26 mouse cellular contexts compared by ENCODE assay signal in the genomic region with DNA sequence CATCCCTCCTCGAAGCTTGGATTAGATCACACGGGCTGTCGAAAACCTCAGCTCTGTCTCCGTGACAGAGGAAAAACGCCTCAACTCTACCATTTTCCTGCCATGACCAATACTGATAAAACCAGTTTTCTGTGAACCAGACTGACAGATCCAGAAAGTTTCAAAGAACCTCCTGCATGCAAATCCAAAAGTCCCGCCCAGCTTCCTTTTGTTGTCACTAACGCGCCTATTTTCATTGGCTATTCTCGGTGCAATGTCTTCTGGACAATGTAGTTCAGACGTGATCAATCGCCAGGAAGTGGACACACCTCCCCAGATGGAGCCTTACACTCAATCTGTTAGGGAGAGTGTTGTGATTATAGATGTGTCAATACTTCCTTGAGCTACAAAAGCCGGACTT. TPM values are rescaled to one million over a fixed set of nuclear protein-coding genes. Genes with fewer than 3 reads are reported as not detected.
A peak's percentile ranks its signal among the peaks of the same experiment; 100 is the strongest.
DNase-seq lines count a peak whose midpoint lies in the region; ATAC-seq and TF ChIP-seq lines count a peak whose summit lies in the region.
"Not testable (repeated sequence)": the region's sequence is repeated elsewhere in the genome, so short reads cannot be mapped to it uniquely, and the experiment has no call there.
"Had no signal": no experiment of that assay in that cellular context is flagged by ENCODE, and none has a peak within 500 bp of the region (broad histone marks: within the 10 kb centered on the region; RNA-seq: fewer than 3 reads in every experiment).

Gene Gm45783 (minus strand): TSS at position 143 of the 400 bp plus-strand sequence.

- not testable (repeated sequence) for H3K27me3 ChIP-seq in kidney, adult 2 months (replicated peaks; ENCODE audit: control insufficient read depth, insufficient read depth, low read length); lung, embryonic 15.5 days

- 56% methylated on average over 12 of the region's 12 CpGs for WGBS in kidney, adult 2 months
- WGBS in lung, embryonic 15.5 days = 49% methylated on average over 12 of the region's 12 CpGs

- not testable (repeated sequence) for H3K9ac ChIP-seq in lung, embryonic 15.5 days

- not testable (repeated sequence) for H3K9me3 ChIP-seq in lung, embryonic 15.5 days

- peak; percentile 2 for DNase-seq in Muller cell, postnatal 12 days (ENCODE audit: inconsistent ontology term)
- peak; percentile 13 for DNase-seq in adrenal gland, adult 8-10 months
- DNase-seq in embryo, embryonic 10.5 days (ENCODE audit: low spot score) = peak; percentile 0
- DNase-seq in heart, adult 8-10 months (ENCODE audit: low spot score) = peak; percentile 6
- DNase-seq in kidney, adult 2 months = peak; percentile 7
- peak; percentile 10 to 24 for DNase-seq in kidney, postnatal 36 days

- H3K4me2 ChIP-seq in lung, embryonic 15.5 days = not testable (repeated sequence)

- not testable (repeated sequence) for H3K27ac ChIP-seq in kidney, adult 2 months (ENCODE audit: insufficient read depth, low read depth, low read length); lung, embryonic 15.5 days

- not testable (repeated sequence) for ATAC-seq in lung, embryonic 15.5 days (ENCODE audit: borderline replicate concordance, extremely low read depth, low FRiP score, low TSS enrichment)

- not testable (repeated sequence) for TF ChIP-seq POLR2A in kidney, adult 2 months (IDR thresholded peaks at IDR 0.05; ENCODE audit: low read depth, low read length)

- not testable (repeated sequence) for H3K4me1 ChIP-seq in kidney, adult 2 months (ENCODE audit: control insufficient read depth, insufficient read depth, low read length); lung, embryonic 15.5 days

- not testable (repeated sequence) for TF ChIP-seq CTCF in kidney, adult 2 months (conservative IDR thresholded peaks at IDR 0.05; ENCODE audit: insufficient read depth, insufficient read length, low read depth, low read length)

- H3K36me3 ChIP-seq in kidney, adult 2 months (ENCODE audit: control insufficient read depth, insufficient read depth, low read length); lung, embryonic 15.5 days: not testable (repeated sequence)

- not testable (repeated sequence) for H3K4me3 ChIP-seq in kidney, adult 2 months (ENCODE audit: insufficient read depth, low read depth, low read length)
- 0 out of 2 replicates have a peak within 1 kb of the TSS, but pooled peaks have one; percentile 3 for H3K4me3 ChIP-seq in lung, embryonic 15.5 days

RNA-seq across cellular contexts. Expression of gene Gm45783, which starts in this region (rescaled TPM):
- 1 to 10 TPM in 2 of 4 experiments, not detected in 2; 2.0 to 3.2 TPM for total RNA-seq in adrenal gland, adult 8-10 months (2022)
- not detected for total RNA-seq in heart, adult 8-10 months (2022)
- not detected in 2 replicates for polyA plus RNA-seq in kidney, adult 2 months (2012; rRNA removed)
- polyA plus RNA-seq in lung, embryonic 15.5 days (2015; fragmentation: Nextera tagmentation; extraction: Ambion mirVana) = not detected in 2 replicates
- total RNA-seq: ES-E14; gastrocnemius, postnatal 14 days; heart, adult 18-20 months; layer of hippocampus, postnatal 36 days; left cerebral cortex, postnatal 10 days had no signal
- polyA plus RNA-seq: brain, embryonic 14.5 days; CD4-positive, CD25-positive, alpha-beta regulatory T cell, adult 4 months; forebrain, embryonic 15.5 days; heart, embryonic 16.5 days; hindbrain, embryonic 10.5 days; intestine, embryonic 15.5 days; kidney, postnatal 0 days; limb, embryonic 11.5 days; liver, embryonic 13.5 days; lung, adult 2 months; midbrain, embryonic 10.5 days; midbrain, embryonic 16.5 days; neural tube, embryonic 14.5 days; stomach, embryonic 14.5 days had no signal

Comparison
In these comparisons a context has a peak if more than half of its experiments do, and no peak if none do; other contexts are left out.
1. Peak in DNase-seq in heart, adult 8-10 months; RNA of the gene not detected or under 1 TPM.
2. Peak in DNase-seq in kidney, adult 2 months; RNA of the gene not detected or under 1 TPM.